Mouse (Mus musculus) ovary, postnatal 36 days (tissue): ENCODE data around the gene Tlk1.
A peak's percentile ranks its signal among the peaks of the same experiment; 100 is the strongest.
"Not testable (repeated sequence)": the region's sequence is repeated elsewhere in the genome, so short reads cannot be mapped to it uniquely, and the experiment has no call there.

Experiments used
- DNase-seq: peaks from one replicate; pipeline ENCODE4 v3.0.0; 2022; ENCODE audit warnings: low spot score, mixed read lengths

Gene Tlk1

DNA sequence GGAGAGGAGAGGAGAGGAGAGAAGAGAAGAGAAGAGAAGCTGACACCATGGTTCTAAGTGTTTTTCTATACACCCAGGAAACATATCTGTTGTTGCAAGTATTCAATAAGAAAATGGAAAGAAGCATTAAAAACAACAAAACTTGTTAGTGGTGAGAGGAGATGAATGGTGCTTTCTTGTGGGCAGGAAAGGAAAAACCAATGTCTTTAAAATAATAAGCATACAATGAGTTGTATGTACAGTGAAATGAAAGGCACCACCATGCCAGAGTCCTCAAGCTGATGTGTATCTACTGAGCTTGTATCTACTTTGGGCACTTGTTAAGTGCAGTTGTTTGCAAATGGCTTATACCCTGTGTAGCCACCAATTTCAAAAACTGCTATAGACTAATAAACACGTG is 7.7 kb upstream of the Tlk1 start:
- no peak for DNase-seq

- no peak for DNase-seq
These were observed 6.3 kb upstream of the Tlk1 start for GRCm38 (mm10) chr2:70831709-70832350.

GRCm38 (mm10) chr2:70830683-70831082 is 5.2 kb upstream of the Tlk1 start:
- no peak for DNase-seq

DNA sequence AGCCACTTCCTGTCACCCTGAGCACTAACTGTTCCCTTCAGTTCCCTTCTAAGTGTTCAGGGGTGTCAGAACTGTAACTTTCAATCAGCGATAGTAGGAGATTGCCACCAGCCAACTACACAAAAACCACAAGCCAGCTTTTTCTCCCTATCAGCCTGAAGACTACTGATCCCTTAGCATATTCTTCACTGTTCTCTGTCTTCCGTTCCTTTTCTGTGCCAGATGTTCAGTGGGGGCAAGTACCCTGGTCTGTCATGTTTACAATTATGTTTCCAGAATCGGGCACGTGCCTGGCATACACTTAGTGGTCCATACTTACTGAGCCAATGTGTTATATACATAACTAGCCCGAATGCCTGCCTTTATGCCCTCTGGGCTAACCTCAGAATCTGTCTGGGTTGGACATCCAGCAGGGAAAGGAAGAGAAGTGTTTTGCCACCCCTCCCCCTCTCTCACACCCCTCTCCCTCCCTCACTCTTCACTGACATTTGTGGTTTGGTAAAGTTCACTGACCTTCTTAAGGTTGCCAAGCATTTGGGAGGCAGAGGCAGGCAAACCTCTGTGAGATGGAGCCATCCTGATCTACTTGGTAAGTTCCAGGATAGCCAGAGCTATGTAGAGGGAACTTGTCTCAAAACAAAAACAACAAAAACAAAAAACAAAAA is 4.5 kb upstream of the Tlk1 start:
- DNase-seq, result no peak

DNA sequence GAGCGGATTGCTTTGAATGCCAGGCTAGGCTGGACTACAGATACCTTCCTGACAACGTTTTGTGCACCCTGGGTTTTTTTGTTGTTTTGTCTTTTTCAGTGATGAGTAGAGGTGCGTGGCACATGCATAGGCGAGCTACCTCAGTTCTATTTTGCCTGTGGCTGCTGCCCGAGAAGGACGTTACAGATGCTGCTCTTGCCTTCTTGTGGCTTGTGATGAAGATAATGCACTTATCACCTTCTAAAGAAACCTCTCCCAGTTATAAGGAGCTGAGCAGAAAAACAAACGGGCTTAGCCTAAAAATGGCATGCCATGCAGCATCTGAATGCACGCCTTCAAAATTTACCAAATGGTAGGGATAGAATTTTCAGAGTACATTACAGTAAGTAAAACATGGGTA is 2.3 kb upstream of the Tlk1 start:
- DNase-seq, result no peak

GRCm38 (mm10) chr2:70826436-70827230 is 1.1 kb upstream of the Tlk1 start:
- no peak for DNase-seq

DNA sequence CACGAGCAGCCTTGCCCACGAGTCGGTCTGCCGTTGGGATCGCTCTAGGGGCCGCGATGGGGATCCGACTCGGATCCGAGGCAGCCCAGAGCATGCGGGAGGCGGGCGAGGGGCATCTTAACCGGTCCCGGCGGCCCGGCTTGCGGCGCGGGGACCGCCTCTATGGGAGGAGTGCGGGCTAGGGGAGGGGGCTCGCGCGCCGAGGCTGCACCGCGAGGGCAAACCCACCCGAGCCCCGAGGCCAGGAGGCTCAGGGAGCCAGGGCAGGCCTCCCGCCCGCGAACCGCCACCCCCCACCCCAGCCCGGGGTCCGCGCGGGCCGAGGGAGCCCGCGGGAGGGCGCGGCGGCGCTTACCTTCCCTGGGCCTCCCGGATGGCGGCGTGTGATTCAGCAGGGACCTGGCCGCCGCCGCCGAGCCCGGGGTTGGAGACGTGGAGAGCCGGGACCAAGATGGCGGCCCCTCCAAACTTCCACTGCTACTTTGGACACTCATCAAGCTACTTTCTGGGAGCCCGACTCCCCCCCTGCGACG is 624 bp downstream of the Tlk1 start:
- peak; percentile 78 for DNase-seq

DNA sequence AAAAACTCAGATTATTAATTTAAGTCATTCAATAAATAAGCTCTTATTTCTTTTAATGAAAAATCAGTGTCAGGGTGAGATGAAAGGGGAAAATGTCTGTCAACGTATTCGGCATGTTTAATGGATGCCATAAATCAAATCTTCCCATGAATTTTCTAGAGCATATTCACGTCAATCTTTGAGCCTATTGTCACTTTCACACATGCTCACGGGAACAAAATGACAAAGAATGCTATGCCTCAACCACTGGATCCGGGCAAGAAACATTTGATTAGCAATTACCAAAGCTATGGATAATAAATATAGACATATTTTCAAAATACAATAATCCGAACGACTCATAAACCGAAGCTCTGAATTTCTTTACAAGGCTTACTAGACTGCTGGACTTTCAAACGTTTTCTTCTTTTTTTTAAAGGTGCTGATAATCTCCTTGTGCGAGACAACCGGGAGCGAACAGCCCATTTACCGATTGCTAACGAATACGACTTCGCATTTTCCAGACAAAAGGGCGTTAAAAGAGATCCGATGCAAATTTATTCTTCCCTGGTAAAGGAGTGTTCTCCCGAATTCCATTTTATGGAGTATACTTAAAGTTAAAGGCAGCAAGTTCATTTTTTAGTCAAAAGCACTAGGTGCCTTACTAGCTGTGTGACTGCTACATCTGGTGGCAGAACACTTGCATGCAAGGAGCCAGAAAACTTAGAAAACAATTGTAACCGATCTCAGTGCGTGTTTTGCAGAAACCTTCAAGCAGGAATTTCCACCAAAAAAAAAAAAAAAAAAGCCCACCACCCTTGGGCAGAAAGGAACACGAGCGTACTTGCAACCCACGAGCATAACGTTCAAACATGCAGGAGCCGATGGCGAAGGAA is 1.4 kb downstream of the Tlk1 start:
- DNase-seq, result no peak

- DNase-seq, result no peak
These were observed 2.1 kb downstream of the Tlk1 start for GRCm38 (mm10) chr2:70823434-70823833.

DNA sequence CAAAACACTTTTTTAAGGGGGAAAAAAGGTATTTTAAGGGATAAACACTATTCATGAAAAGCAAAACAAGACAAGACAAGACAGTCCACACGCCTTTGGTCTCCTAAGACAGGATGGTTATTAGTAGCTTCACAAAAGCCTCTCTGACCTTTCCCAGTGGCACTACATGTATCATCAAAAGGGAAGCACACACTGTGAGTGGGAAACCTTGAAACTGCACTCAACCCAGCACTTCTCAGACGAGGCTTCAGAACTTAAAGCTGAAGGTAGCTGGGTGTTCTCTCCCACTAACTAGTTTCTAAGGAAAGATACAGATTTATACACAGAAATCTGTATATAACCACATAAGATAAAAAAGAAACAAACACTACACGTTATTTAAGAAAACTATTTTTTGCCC is 8.6 kb downstream of the Tlk1 start:
- DNase-seq, result no peak

DNA sequence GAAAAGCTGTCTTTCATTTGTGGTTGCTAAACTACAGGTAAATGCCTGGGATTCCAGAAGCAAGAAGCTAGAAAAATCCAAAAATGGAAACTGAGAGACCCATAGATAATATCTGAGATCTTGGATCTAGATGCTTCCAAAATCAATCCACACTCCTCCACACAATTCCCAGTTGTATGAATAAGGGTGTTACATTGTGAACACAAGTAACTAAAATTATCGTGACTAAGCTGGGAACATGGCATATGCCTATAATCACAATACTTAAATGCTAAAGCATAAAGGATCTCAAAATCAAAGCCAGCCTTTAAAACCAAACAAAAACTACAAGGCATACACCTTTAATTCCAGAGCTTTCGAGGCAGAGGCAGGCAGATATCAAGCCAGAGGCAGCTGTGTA is 9.5 kb downstream of the Tlk1 start:
- DNase-seq, result no peak

DNA sequence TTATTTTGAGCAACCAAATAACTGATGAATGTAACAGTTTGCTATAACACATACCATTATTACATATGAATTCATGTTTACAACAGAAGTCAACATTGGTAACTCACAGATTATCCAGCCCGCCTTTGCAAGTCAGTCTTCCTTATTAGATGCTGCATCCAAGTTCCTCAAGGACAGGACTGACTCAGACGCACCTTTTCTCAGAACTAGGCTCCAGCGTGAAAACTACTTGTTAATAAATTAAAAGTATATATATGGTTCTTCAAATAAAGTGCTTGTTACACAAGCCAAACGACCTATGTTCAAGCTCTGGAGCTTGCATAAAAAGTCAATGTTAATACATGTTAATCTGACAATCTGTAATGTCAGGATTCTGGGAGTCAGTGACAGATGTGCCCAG is 11.9 kb downstream of the Tlk1 start:
- DNase-seq, result no peak

GRCm38 (mm10) chr2:70811476-70811875 is 14.1 kb downstream of the Tlk1 start:
- no peak for DNase-seq

DNA sequence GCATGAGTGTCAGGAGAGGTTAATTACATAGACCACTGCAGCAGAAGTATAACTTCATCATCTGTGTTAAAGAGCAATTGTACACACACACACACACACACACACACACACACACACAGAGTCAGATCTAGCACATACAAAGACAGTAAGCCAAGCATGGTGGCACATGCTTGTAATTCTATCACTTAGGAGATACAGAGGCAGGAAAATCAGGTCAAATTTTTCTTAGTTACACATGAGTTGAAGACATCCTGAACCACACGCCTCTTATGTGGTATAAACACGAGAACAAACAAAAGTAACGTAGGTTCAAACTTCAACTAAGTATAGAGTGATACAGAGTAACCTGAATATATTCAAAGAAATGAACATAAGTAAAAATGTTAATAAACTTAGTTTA is 15.6 kb downstream of the Tlk1 start:
- DNase-seq, result no peak

DNA sequence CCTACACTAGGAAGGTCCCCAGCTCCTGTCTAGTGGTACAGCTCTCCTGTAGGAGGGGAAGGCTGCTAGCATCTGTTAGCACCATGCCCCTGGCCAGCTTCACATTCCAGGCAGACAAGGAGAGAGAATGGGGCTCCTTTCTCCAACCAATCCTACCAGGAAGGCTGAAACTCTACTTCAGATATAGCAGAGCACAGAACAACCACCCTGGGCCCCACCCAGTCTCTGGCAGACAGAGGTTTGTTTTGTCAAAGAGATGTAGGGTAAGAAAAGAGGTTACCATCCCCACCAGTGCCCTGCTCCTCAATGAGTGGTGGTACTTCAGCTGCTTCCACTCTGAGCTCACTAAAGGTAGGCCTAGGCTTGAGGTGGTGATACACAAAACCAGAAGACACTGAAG is 16.8 kb downstream of the Tlk1 start:
- DNase-seq, result no peak

DNA sequence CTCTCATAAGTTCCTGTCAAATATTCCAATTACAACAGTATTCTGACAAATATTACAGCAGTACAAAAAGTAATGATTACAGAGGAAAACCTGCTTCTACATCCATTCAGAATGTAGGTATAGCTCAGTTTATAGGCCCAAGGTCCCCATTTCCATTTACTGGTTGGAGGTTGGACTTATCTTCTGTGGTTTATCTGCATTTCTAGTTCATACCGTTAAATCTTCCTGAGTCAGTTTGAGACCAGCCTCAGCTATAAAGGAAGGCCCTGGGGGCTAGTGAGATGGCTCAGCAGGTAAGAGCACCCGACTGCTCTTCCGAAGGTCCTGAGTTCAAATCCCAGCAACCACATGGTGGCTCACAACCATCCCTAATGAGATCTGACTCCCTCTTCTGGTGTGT is 17.9 kb downstream of the Tlk1 start:
- not testable (repeated sequence) for DNase-seq

GRCm38 (mm10) chr2:70806020-70806419 is 19.5 kb downstream of the Tlk1 start:
- no peak for DNase-seq

DNA sequence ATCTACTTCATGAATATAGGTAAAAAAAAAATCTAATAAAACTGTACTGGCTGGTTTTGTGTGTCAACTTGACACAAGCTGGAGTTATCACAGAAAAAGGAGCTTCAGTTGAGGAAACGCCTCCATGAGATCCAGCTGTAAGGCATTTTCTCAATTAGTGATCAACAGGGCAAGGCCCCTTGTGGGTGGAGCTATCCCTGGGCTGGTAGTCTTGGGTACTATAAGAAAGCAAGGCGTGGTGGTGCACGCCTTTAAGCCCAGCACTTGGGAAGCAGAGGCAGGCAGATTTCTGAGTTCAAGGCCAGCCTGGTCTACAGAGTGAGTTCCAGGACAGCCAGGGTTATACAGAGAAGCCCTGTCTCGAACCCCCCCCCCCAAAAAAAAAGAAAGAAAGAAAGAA is 21.8 kb downstream of the Tlk1 start:
- DNase-seq, result not testable (repeated sequence)

DNA sequence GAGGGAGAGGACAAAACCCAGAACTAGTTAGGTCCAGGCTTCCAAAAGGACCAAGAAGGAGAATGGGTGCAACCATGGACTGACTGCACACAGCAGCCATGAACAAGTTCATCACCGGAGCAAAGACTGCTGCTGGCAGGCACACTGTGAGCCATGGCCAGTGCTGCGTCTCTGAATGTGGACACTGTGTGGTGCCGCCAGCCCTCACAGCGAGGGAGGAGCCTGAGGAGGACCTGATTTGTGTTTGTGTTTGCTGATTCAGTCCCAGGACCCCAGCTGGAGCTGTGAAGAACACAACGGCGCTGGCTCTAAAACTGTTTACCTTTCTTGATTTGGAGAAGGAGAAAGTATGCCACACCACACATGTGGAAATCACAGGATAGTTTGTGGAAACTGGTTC is 22.9 kb downstream of the Tlk1 start:
- DNase-seq, result peak; percentile 22

DNA sequence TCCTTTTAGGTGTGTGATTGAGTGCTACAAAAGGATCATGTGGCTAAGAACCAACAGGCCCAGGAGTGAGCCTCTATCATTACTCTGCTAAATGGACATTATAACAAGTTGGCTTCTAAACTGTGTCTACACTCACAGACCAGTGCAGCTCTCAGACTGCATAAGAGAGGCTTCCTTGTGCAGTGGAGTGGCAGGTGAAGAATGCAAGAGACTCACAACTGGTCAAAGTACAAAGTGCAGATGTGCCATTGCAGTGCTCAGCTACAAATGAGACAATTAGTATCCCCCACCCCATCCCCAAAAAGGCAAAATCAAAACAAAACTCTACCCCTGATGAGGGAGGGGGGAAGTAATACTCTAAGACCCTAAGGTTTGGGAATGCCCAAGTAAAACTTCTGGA is 24.0 kb downstream of the Tlk1 start:
- no peak for DNase-seq

GRCm38 (mm10) chr2:70800396-70800795 is 25.1 kb downstream of the Tlk1 start:
- DNase-seq, result no peak

- DNase-seq, result no peak
These were observed 32.3 kb downstream of the Tlk1 start for GRCm38 (mm10) chr2:70793276-70793675.
